In the genomic region with DNA sequence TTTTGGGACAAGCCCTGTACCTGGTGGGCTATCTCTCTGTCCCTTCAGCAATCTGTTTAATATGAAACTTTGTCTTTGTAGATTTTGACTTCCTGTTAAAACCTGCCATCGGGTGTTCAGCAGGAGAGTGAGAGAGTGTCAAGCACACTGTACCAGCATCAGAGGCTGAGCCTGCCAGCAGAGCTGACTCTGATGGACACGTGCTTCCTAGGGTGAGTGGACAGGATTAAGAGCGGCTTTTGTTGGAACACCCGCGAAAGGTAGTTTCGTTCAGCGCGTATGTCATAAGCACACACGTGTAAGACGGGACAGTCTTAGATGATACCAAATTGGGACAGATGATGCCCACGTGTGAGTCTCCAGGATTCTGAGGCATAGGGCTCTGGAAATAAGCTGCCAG, we compare ENCODE assay signal across 16 mouse cellular contexts. TPM values are rescaled to one million over a fixed set of nuclear protein-coding genes. Genes with fewer than 3 reads are reported as not detected.
"Had no signal": no experiment of that assay in that cellular context is flagged by ENCODE, and none has a peak within 500 bp of the region (broad histone marks: within the 10 kb centered on the region; RNA-seq: fewer than 3 reads in every experiment).

No protein-coding gene starts in this region.

- H3K4me2 ChIP-seq: hindbrain, embryonic 13.5 days; limb, embryonic 13.5 days; liver, embryonic 15.5 days; lung, embryonic 14.5 days; midbrain, embryonic 11.5 days; midbrain, embryonic 15.5 days; neural tube, embryonic 12.5 days had no signal

- H3K36me3 ChIP-seq: liver, embryonic 15.5 days; midbrain, embryonic 15.5 days; neural tube, embryonic 12.5 days had no signal

- H3K4me3 ChIP-seq: hindbrain, embryonic 13.5 days; layer of hippocampus, adult 2 months; limb, embryonic 13.5 days; liver, embryonic 15.5 days; megakaryocyte, embryonic 14.5 days; midbrain, embryonic 15.5 days; neural tube, embryonic 12.5 days had no signal

- H3K9ac ChIP-seq: hindbrain, embryonic 13.5 days; limb, embryonic 13.5 days; liver, embryonic 15.5 days; lung, embryonic 14.5 days; midbrain, embryonic 15.5 days; neural tube, embryonic 12.5 days had no signal

- H3K27ac ChIP-seq: hindbrain, embryonic 13.5 days; hindbrain, postnatal 0 days; layer of hippocampus, adult 2 months; limb, embryonic 13.5 days; liver, embryonic 15.5 days; macrophage; midbrain, embryonic 15.5 days; neural tube, embryonic 12.5 days had no signal

- ATAC-seq: hindbrain, postnatal 0 days; midbrain, embryonic 15.5 days had no signal

- H3K9me3 ChIP-seq: hindbrain, embryonic 13.5 days; limb, embryonic 13.5 days; liver, embryonic 15.5 days; midbrain, embryonic 15.5 days; neural tube, embryonic 12.5 days had no signal

- DNase-seq: lung, embryonic 14.5 days; lung, postnatal 10 days; right cerebral cortex, postnatal 4 days; spleen, adult 18-20 months; thymus, adult 2 months; thymus, postnatal 25 days had no signal

- H3K4me1 ChIP-seq: hindbrain, embryonic 13.5 days; liver, embryonic 15.5 days; megakaryocyte, embryonic 14.5 days; midbrain, embryonic 15.5 days; neural tube, embryonic 12.5 days had no signal

- H3K27me3 ChIP-seq: hindbrain, embryonic 13.5 days; limb, embryonic 13.5 days; liver, embryonic 15.5 days; megakaryocyte, embryonic 14.5 days; midbrain, embryonic 15.5 days; neural tube, embryonic 12.5 days had no signal

RNA-seq across cellular contexts. Expression of gene Nr2f2, which starts 40.0 kb away (rescaled TPM):
- polyA plus RNA-seq: macrophage had no signal
